Mouse (Mus musculus): ENCODE results near the gene Grk1. TPM values are rescaled to one million over a fixed set of nuclear protein-coding genes. Genes with fewer than 3 reads are reported as not detected.

Grk1 gene
- polyA plus RNA-seq, 1 experiment from 2014 or later = not detected

DNA sequence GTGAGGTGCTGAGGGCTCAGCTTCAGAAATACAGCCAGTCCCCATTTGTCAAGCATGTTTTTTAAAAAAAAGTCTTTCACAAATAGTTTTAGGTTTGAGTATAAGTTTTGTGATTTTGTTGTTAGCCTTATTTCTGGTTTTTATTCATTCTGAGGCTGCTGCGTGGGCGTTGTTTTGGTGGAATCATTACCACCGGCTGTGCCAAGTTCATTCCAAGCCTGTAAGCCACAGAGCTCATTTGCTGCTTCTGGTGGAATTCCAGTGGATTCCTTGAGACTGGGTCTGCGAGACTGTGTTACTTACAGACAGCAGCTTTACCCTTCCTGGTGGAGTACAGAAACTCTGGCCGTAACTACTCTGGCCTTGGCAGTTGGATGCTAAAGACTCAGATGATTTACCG is 41.6 kb downstream of the Grk1 start:
- WGBS = 83% methylated on average over 6 of the region's 6 CpGs
- H3K4me3 ChIP-seq (ENCODE audit: control insufficient read depth in 1 of 2, insufficient read depth in 1 of 2, low read depth in 1 of 2, low read length in 2 of 2) = no peak overlapping the region
- no peak overlapping the region for H3K9ac ChIP-seq (ENCODE audit: low read length)
- ATAC-seq (ENCODE audit: insufficient number of reproducible peaks, insufficient read depth, low FRiP score, low read depth) = no peak
- H3K9me3 ChIP-seq (ENCODE audit: control insufficient read depth, low read length) = no peaks in the 10 kb centered on the region
- H3K36me3 ChIP-seq (ENCODE audit: control insufficient read depth, insufficient read depth, low read length) = no peaks in the 10 kb centered on the region
- no peak overlapping the region for H3K4me2 ChIP-seq (ENCODE audit: low read length)
- no peak overlapping the region for H3K27ac ChIP-seq (replicated peaks in 1 of 2; ENCODE audit: control insufficient read depth in 1 of 2, insufficient read depth in 1 of 2, low read depth in 2 of 2, low read length in 2 of 2)
- no peaks in the 10 kb centered on the region for H3K27me3 ChIP-seq (ENCODE audit: control insufficient read depth, insufficient read depth, low read length)
- H3K4me1 ChIP-seq (ENCODE audit: control insufficient read depth in 2 of 2, insufficient read depth in 2 of 2, low read length in 2 of 2) = no peaks in the 10 kb centered on the region

DNA sequence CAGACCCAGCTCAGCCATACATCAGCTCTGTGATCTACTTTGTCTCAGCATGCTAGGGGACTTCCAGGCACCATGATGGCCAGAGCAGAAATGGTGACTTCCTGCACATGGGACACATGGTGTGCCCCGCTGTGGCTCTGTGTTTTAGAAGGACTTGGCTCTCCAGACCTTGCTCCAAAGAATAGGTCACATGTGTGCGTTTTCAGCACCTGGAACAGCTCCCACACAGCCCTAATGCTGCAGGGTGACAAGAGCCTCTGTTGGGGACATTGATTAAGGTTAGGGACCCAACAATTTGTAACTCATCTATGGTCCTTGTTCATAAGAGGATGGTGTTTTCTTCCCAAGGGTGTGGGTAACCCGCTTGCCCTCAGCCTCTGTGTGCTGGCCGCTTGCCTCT is 43.3 kb downstream of the Grk1 start:
- H3K4me2 ChIP-seq (ENCODE audit: low read length) = no peak overlapping the region
- H3K4me3 ChIP-seq (ENCODE audit: control insufficient read depth in 1 of 2, insufficient read depth in 1 of 2, low read depth in 1 of 2, low read length in 2 of 2) = no peak overlapping the region
- H3K36me3 ChIP-seq (ENCODE audit: control insufficient read depth, insufficient read depth, low read length) = no peaks in the 10 kb centered on the region
- no peak overlapping the region for H3K9ac ChIP-seq (ENCODE audit: low read length)
- no peak overlapping the region for H3K27ac ChIP-seq (replicated peaks in 1 of 2; ENCODE audit: control insufficient read depth in 1 of 2, insufficient read depth in 1 of 2, low read depth in 2 of 2, low read length in 2 of 2)
- H3K9me3 ChIP-seq (ENCODE audit: control insufficient read depth, low read length) = no peaks in the 10 kb centered on the region
- 42% methylated on average over 4 of the region's 4 CpGs for WGBS
- ATAC-seq (ENCODE audit: insufficient number of reproducible peaks, insufficient read depth, low FRiP score, low read depth) = peak; percentile 24; the same call in 1 of the 2 replicates
- no peaks in the 10 kb centered on the region for H3K4me1 ChIP-seq (ENCODE audit: control insufficient read depth in 2 of 2, insufficient read depth in 2 of 2, low read length in 2 of 2)
- H3K27me3 ChIP-seq (ENCODE audit: control insufficient read depth, insufficient read depth, low read length) = no peaks in the 10 kb centered on the region

DNA sequence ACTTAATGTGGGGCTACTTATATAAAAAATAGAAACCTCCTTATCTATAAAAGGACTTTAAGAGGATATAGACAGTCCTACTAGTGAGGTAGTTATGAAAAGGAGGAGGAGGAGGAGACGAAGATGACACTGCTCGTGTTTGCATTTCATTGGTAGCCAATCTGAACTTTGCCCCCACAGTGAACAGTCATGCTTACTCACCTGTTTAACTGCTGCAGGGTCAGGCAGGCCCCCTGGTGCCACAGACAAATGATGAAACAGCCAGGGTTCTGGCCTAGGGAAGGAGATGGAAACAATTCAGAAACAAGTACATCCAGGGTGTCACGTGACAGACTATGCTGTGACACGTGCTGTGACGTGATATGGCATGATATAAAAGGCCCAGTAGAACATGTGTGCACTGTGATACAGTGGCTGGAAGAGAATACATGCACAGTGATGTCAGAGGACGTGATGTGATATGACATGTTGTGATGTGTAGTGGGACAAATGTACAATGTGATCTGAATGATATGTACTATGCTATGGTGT is 46.9 kb downstream of the Grk1 start:
- Histone ChIP-seq H3K27me3 (ENCODE audit: control insufficient read depth, insufficient read depth, low read length) (no peaks in the 10 kb centered on the region), H3K27ac (replicated peaks in 1 of 2; ENCODE audit: control insufficient read depth in 1 of 2, insufficient read depth in 1 of 2, low read depth in 2 of 2, low read length in 2 of 2) (no peak overlapping the region), H3K9ac (ENCODE audit: low read length) (no peak overlapping the region), H3K4me1 (ENCODE audit: control insufficient read depth in 2 of 2, insufficient read depth in 2 of 2, low read length in 2 of 2) (no peaks in the 10 kb centered on the region), H3K9me3 (ENCODE audit: control insufficient read depth, low read length) (no peaks in the 10 kb centered on the region), H3K4me2 (ENCODE audit: low read length) (no peak overlapping the region), H3K4me3 (ENCODE audit: control insufficient read depth in 1 of 2, insufficient read depth in 1 of 2, low read depth in 1 of 2, low read length in 2 of 2) (no peak overlapping the region), H3K36me3 (ENCODE audit: control insufficient read depth, insufficient read depth, low read length) (no peaks in the 10 kb centered on the region)
- WGBS = 58% methylated on average over 6 of the region's 6 CpGs
- ATAC-seq (ENCODE audit: insufficient number of reproducible peaks, insufficient read depth, low FRiP score, low read depth) = no peak

DNA sequence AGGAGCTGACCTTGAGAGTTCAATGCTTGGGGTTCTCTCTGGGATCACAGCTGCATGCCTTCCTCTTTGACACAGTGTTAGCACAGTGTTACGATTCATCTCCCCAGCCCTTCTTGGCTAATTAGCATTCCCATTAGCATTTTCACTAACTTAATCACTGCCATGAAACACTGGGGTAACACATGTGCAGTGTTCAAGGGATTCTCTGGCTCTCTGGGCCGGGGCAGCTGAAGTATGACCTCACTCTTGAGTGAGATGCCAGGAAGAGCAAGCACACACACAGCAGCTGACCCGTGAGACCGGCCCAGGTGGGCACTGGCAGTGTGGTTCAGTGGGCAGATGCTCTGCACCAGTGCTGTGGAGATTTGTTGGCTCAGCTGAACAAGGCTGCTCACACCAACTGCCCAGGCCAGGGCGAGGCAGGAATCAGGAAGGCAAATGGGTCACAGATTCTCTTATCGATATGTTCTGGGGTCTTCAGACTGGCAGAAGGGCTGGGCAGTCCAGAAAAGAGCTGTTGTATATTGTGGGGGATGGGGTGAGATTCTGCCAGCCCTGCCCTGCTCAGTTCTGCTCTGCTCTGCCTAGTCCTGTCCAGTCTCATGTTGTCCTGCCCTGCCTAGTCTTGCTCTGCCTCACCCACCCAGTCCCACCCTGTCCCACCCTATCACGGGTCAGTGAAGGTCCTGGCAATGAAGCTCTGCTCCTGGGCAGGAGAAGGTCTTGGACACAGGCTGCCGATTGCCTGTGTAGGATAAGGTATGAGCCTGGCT is 49.6 kb downstream of the Grk1 start:
- Histone ChIP-seq H3K27me3 (ENCODE audit: control insufficient read depth, insufficient read depth, low read length) (no peaks in the 10 kb centered on the region; the same call in 1 of the 2 replicates), H3K9me3 (ENCODE audit: control insufficient read depth, low read length) (no peaks in the 10 kb centered on the region), H3K4me1 (ENCODE audit: control insufficient read depth in 2 of 2, insufficient read depth in 2 of 2, low read length in 2 of 2) (no peaks in the 10 kb centered on the region), H3K9ac (ENCODE audit: low read length) (no peak overlapping the region), H3K27ac (replicated peaks in 1 of 2; ENCODE audit: control insufficient read depth in 1 of 2, insufficient read depth in 1 of 2, low read depth in 2 of 2, low read length in 2 of 2) (no peak overlapping the region), H3K36me3 (ENCODE audit: control insufficient read depth, insufficient read depth, low read length) (no peaks in the 10 kb centered on the region), H3K4me2 (ENCODE audit: low read length) (no peak overlapping the region), H3K4me3 (ENCODE audit: control insufficient read depth in 1 of 2, insufficient read depth in 1 of 2, low read depth in 1 of 2, low read length in 2 of 2) (no peak overlapping the region)
- no peak for ATAC-seq (ENCODE audit: insufficient number of reproducible peaks, insufficient read depth, low FRiP score, low read depth)
- 70% methylated on average over 8 of the region's 8 CpGs for WGBS

DNA sequence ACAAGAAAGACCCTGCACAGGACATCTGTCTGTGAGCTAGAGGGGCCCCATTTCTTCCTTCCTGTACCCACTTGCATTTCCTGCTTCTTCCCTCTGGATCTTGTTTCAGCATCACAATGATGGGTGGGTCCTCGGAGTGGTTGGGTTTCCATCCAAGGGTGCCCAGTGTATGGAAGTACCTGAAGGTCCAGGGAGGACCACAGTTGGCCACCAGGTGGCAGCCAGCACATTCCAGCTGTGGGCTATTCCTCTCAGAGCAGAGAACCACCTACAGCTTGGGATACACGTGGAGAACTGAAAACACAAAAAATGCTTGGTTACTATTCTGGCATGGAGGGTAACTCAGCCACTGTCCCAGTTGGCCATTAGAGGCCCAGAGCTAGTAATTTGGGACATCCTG is 50.4 kb downstream of the Grk1 start:
- Histone ChIP-seq H3K36me3 (ENCODE audit: control insufficient read depth, insufficient read depth, low read length) (no peaks in the 10 kb centered on the region), H3K4me1 (ENCODE audit: control insufficient read depth in 2 of 2, insufficient read depth in 2 of 2, low read length in 2 of 2) (no peaks in the 10 kb centered on the region), H3K27ac (replicated peaks in 1 of 2; ENCODE audit: control insufficient read depth in 1 of 2, insufficient read depth in 1 of 2, low read depth in 2 of 2, low read length in 2 of 2) (no peak overlapping the region), H3K9me3 (ENCODE audit: control insufficient read depth, low read length) (no peaks in the 10 kb centered on the region), H3K9ac (ENCODE audit: low read length) (no peak overlapping the region), H3K4me2 (ENCODE audit: low read length) (no peak overlapping the region), H3K4me3 (ENCODE audit: control insufficient read depth in 1 of 2, insufficient read depth in 1 of 2, low read depth in 1 of 2, low read length in 2 of 2) (no peak overlapping the region), H3K27me3 (ENCODE audit: control insufficient read depth, insufficient read depth, low read length) (no peaks in the 10 kb centered on the region; the same call in 1 of the 2 replicates)
- WGBS = 33% methylated on average over 2 of the region's 2 CpGs
- ATAC-seq (ENCODE audit: insufficient number of reproducible peaks, insufficient read depth, low FRiP score, low read depth) = no peak

DNA sequence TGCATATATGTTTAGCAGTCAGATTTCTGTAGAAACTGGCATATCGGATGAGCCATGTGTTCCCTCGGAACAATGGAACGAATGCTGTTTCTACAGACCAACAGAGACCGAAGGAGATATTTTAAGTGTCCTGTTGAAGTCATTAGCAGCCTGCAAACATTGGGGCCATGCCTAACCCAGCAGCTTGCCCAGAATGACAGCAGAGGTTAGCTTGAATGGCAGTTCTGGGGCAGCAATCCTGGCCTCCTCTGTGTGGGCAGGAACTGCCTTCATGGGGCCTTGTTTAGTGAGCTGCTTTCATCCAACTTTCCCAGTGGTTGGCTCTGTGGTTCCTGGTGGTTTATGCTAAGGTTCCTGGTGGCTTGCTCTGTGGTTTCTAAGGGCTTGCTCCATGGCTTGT is 54.5 kb downstream of the Grk1 start:
- H3K4me3 ChIP-seq (ENCODE audit: control insufficient read depth in 1 of 2, insufficient read depth in 1 of 2, low read depth in 1 of 2, low read length in 2 of 2) = no peak overlapping the region
- no peak overlapping the region for H3K9ac ChIP-seq (ENCODE audit: low read length)
- H3K27ac ChIP-seq (replicated peaks in 1 of 2; ENCODE audit: control insufficient read depth in 1 of 2, insufficient read depth in 1 of 2, low read depth in 2 of 2, low read length in 2 of 2) = no peak overlapping the region
- H3K4me1 ChIP-seq (ENCODE audit: control insufficient read depth in 2 of 2, insufficient read depth in 2 of 2, low read length in 2 of 2) = peaks cover 0 to 2% of the 10 kb centered on the region in 2 experiments; a peak in 1 of 4 replicates
- no peak for ATAC-seq (ENCODE audit: insufficient number of reproducible peaks, insufficient read depth, low FRiP score, low read depth)
- peaks cover 10% of the 10 kb centered on the region; the same call in 1 of the 2 replicates for H3K36me3 ChIP-seq (ENCODE audit: control insufficient read depth, insufficient read depth, low read length)
- H3K9me3 ChIP-seq (ENCODE audit: control insufficient read depth, low read length) = no peaks in the 10 kb centered on the region
- H3K27me3 ChIP-seq (ENCODE audit: control insufficient read depth, insufficient read depth, low read length) = no peaks in the 10 kb centered on the region; the same call in 1 of the 2 replicates
- no peak overlapping the region for H3K4me2 ChIP-seq (ENCODE audit: low read length)
- 85% methylated on average over 4 of the region's 4 CpGs for WGBS

DNA sequence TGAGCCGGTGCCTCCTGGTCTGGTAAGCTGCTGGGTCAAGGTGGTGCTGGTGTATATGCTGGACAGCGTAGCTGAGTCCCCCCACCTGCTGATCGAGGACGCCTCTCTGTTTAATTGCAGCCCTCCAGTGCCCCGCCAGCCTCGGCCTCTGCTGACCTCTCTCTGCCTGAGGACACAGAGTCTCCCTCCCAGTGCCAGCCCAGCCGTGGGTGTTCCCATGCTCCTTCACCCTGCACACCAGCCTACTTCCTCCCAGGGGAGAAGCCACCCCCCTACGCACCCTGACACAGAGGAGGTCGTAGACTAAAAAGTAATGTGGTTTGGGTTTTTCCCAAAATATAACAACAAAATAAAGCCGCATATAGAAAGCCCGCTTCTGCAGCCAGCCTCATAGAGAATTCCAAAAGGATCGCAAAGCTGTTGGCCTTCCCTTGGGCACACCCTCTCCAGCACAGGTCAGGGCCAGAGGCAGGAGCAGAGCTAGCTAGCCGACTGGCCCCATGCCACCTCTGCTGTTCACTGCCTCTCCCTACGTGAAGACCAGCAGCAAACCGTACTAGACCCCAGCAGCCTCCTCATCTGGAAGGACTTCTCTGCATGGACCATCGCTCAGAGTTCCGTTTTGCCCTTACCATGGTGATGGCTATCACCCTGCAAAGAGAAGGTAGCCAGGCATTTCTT is 56.3 kb downstream of the Grk1 start:
- Histone ChIP-seq H3K4me1 (ENCODE audit: control insufficient read depth in 2 of 2, insufficient read depth in 2 of 2, low read length in 2 of 2) (peaks cover 0 to 2% of the 10 kb centered on the region in 2 experiments; a peak in 1 of 4 replicates), H3K4me3 (ENCODE audit: control insufficient read depth in 1 of 2, insufficient read depth in 1 of 2, low read depth in 1 of 2, low read length in 2 of 2) (no peak overlapping the region), H3K9me3 (ENCODE audit: control insufficient read depth, low read length) (no peaks in the 10 kb centered on the region), H3K27ac (replicated peaks in 1 of 2; ENCODE audit: control insufficient read depth in 1 of 2, insufficient read depth in 1 of 2, low read depth in 2 of 2, low read length in 2 of 2) (no peak overlapping the region), H3K9ac (ENCODE audit: low read length) (no peak overlapping the region), H3K36me3 (ENCODE audit: control insufficient read depth, insufficient read depth, low read length) (peaks cover 28% of the 10 kb centered on the region), H3K4me2 (ENCODE audit: low read length) (no peak overlapping the region), H3K27me3 (ENCODE audit: control insufficient read depth, insufficient read depth, low read length) (no peaks in the 10 kb centered on the region; the same call in 1 of the 2 replicates)
- ATAC-seq (ENCODE audit: insufficient number of reproducible peaks, insufficient read depth, low FRiP score, low read depth) = no peak
- 81% methylated on average over 17 of the region's 17 CpGs for WGBS

Data from heart, embryonic 14.5 days (tissue).